Mouse (Mus musculus) midbrain, embryonic 11.5 days (tissue): ENCODE measurements around the gene Cand1. TPM values are rescaled to one million over a fixed set of nuclear protein-coding genes. Genes with fewer than 3 reads are reported as not detected.

Source experiments
- ATAC-seq: fragments of 200-750 bp; cut with Nextera tagmentation; 2 replicates; pipeline ENCODE4 v1.8.0; 2017; ENCODE audit warnings: moderate TSS enrichment, moderate library complexity; ENCODE audit not compliant: low FRiP score
- DNase-seq: peaks from one replicate; pipeline ENCODE4 v3.0.0; 2015; ENCODE audit warnings: low spot score; ENCODE audit errors: missing footprints
- H3K27ac ChIP-seq: fragments of 300-500 bp; sonication (generic); 2 replicates; pipeline ENCODE4 v1.5.1; 2014; ENCODE audit warnings: low read depth, low read length
- H3K27me3 ChIP-seq: fragments of 300-500 bp; sonication (generic); 2 replicates; pipeline ENCODE4 v1.6.1; 2014; ENCODE audit warnings: mild to moderate bottlenecking, low read length, moderate library complexity, mixed read lengths; ENCODE audit not compliant: control insufficient read depth, insufficient read depth
- H3K36me3 ChIP-seq: fragments of 300-500 bp; sonication (generic); 2 replicates; pipeline ENCODE4 v1.6.1; 2014; ENCODE audit warnings: mild to moderate bottlenecking, low read length, moderate library complexity, mixed read lengths; ENCODE audit not compliant: control insufficient read depth, insufficient read depth
- H3K4me1 ChIP-seq: fragments of 300-500 bp; sonication (generic); 2 replicates; pipeline ENCODE4 v1.6.1; 2014; ENCODE audit warnings: low read length; ENCODE audit not compliant: control insufficient read depth, insufficient read depth
- H3K4me2 ChIP-seq: fragments of 300-500 bp; sonication (generic); 2 replicates; pipeline ENCODE4 v1.6.1; 2014; ENCODE audit warnings: mild to moderate bottlenecking, moderate library complexity
- H3K4me3 ChIP-seq: fragments of 300-500 bp; sonication (generic); 2 replicates; pipeline ENCODE4 v1.5.1; 2014; ENCODE audit warnings: low read depth, low read length
- H3K9ac ChIP-seq: fragments of 300-500 bp; sonication (generic); 2 replicates; pipeline ENCODE4 v1.6.1; 2014; ENCODE audit warnings: low read length
- H3K9me3 ChIP-seq: fragments of 300-500 bp; sonication (generic); 2 replicates; pipeline ENCODE4 v1.6.1; 2016; ENCODE audit warnings: low read length; ENCODE audit not compliant: control insufficient read depth
- WGBS: fragments of 180-500 bp; shearing (Covaris S2); extraction: QIAGEN DNeasy Blood & Tissue Kit; methylation state at CpG from one replicate; pipeline ENCODE4 v1.1.7; 2014; 5-methylcytosine and 5-hydroxymethylcytosine counted together
- polyA plus RNA-seq: library from polyadenylated mRNA; unstranded; fragments of >200 nt; fragmentation: Nextera tagmentation; extraction: Ambion mirVana; gene quantifications from 2 replicates; pipeline ENCODE4 v1.2.1, GENCODE M21; 2014

The Cand1 gene
- polyA plus RNA-seq, 1 experiment from 2014 or later: 123 TPM

DNA sequence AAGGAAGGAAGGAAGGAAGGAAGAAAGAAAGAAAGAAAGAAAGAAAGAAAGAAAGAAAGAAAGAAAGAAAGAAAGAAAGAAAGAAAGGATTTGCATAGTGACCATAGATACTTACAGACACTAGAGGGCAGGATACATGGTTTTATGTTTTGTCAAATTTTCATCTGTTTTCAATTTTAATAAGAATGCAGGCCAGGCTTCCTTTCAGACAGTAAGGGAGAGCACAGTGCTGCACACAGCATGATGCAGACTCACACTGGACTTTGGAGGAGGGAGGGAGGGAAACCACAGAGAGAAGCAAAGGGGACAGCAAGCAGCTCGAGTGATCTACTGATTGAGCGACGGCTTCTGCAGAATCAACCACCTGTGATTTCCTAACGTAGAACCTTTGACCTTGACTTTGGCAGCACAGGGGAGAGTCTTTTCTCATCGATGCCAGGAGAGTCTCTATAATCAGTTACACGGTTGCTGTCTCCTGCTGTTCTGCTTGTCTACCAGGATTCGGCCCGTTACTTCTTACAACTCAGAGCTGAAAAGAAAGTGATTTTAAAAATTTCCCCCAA lies 78.0 kb downstream of the Cand1 start:
- Histone ChIP-seq H3K36me3 (no peaks in the 10 kb centered on the region), H3K27me3 (no peaks in the 10 kb centered on the region), H3K4me3 (no peak overlapping the region), H3K9ac (no peak overlapping the region), H3K27ac (no peak overlapping the region), H3K9me3 (no peaks in the 10 kb centered on the region; the same call in 1 of the 2 replicates), H3K4me1 (no peaks in the 10 kb centered on the region), H3K4me2 (no peak overlapping the region)
- 74% methylated on average over 8 of the region's 8 CpGs for WGBS
- ATAC-seq (no peak), DNase-seq (no peak)

DNA sequence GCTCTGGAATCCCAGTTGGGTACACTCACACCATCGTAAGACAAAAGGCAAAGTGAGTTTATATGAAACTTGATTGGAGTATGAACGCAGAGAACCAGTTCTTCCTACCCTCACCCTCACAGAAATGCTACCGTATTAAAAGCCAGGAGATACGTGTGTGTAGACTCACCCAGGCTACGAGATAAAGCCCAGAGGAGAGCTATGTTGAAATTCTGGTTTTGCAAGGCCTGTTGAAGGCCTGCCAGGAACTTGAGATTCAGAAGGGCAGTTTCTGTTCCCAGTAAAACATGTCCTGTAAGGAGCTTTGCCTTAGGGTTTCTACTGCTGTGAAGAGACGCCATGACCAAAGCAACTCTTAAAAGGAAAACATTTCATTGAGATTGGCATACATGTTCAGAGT lies 79.7 kb downstream of the Cand1 start:
- Histone ChIP-seq H3K36me3 (no peaks in the 10 kb centered on the region), H3K9ac (no peak overlapping the region), H3K4me1 (no peaks in the 10 kb centered on the region), H3K27ac (no peak overlapping the region), H3K9me3 (no peaks in the 10 kb centered on the region; the same call in 1 of the 2 replicates), H3K4me2 (no peak overlapping the region), H3K27me3 (no peaks in the 10 kb centered on the region), H3K4me3 (no peak overlapping the region)
- ATAC-seq (no peak), DNase-seq (no peak)
- WGBS: 91% methylated on average over 6 of the region's 6 CpGs

GRCm38 (mm10) chr10:119149261-119149660 lies 90.6 kb downstream of the Cand1 start:
- Histone ChIP-seq H3K9me3 (no peaks in the 10 kb centered on the region), H3K36me3 (no peaks in the 10 kb centered on the region), H3K4me3 (no peak overlapping the region), H3K27me3 (no peaks in the 10 kb centered on the region), H3K27ac (no peak overlapping the region), H3K4me2 (no peak overlapping the region), H3K4me1 (no peaks in the 10 kb centered on the region), H3K9ac (no peak overlapping the region)
- 74% methylated on average over 4 of the region's 4 CpGs for WGBS
- DNase-seq: no peak
- ATAC-seq: no peak

Other genes with a start within 250 kb of the Cand1 start
- 8.5 and 9.7 TPM in 2 replicates for gene Grip1, start 213.8 kb upstream of the Cand1 start, polyA plus RNA-seq